Mouse (Mus musculus) kidney, postnatal 14 days (tissue): ENCODE results near the gene Pias1.
A peak's percentile ranks its signal among the peaks of the same experiment; 100 is the strongest.

Experiments used
- DNase-seq: peaks from one replicate; pipeline ENCODE4 v3.0.0; 2022; ENCODE audit warnings: mixed read lengths

Gene Pias1

GRCm38 (mm10) chr9:62854483-62854882 is 133.2 kb downstream of the Pias1 start:
- peak; percentile 64 for DNase-seq

GRCm38 (mm10) chr9:62851571-62851970 is 136.2 kb downstream of the Pias1 start:
- DNase-seq: no peak

GRCm38 (mm10) chr9:62848641-62849040 is 139.1 kb downstream of the Pias1 start:
- DNase-seq: no peak

GRCm38 (mm10) chr9:62847694-62848093 is 140.0 kb downstream of the Pias1 start:
- peak; percentile 89 for DNase-seq

GRCm38 (mm10) chr9:62844461-62844860 is 143.3 kb downstream of the Pias1 start:
- peak; percentile 43 for DNase-seq

GRCm38 (mm10) chr9:62843356-62844024 is 144.2 kb downstream of the Pias1 start:
- no peak for DNase-seq

- no peak for DNase-seq
Measured at GRCm38 (mm10) chr9:62839172-62839770, 148.5 kb downstream of the Pias1 start.

GRCm38 (mm10) chr9:62838506-62839171 is 149.1 kb downstream of the Pias1 start, which contains the start of gene Cln6:
TSS of gene Cln6 (plus strand) at chr9:62838785.
- peak; percentile 87 for DNase-seq

GRCm38 (mm10) chr9:62838146-62838505 is 149.6 kb downstream of the Pias1 start:
- DNase-seq: no peak

- no peak for DNase-seq
Measured at GRCm38 (mm10) chr9:62837611-62838010, 150.1 kb downstream of the Pias1 start.

- DNase-seq: no peak
Measured at GRCm38 (mm10) chr9:62835705-62836446, 151.8 kb downstream of the Pias1 start.

- DNase-seq: no peak
Measured at GRCm38 (mm10) chr9:62834906-62835305, 152.8 kb downstream of the Pias1 start.

- DNase-seq: no peak
Measured at GRCm38 (mm10) chr9:62829877-62830276, 157.8 kb downstream of the Pias1 start.

- peak; percentile 98 for DNase-seq
Measured at GRCm38 (mm10) chr9:62828662-62829086, 159.1 kb downstream of the Pias1 start.
